Mouse (Mus musculus): ENCODE results near the gene Tepp.

Tepp gene

GRCm38 (mm10) chr8:95331156-95331719 lies 20.9 kb downstream of the Tepp start:
- peak; percentile 73 for DNase-seq (ENCODE audit: low read depth, low spot score)

- peak; percentile 97 for DNase-seq (ENCODE audit: low read depth, low spot score)
Observed at GRCm38 (mm10) chr8:95331720-95332436, 21.5 kb downstream of the Tepp start, which contains the start of the genes Zfp319 and Usb1. TSS of gene Zfp319 (minus strand) at chr8:95331950. TSS of gene Usb1 (plus strand) at chr8:95332284.

- DNase-seq (ENCODE audit: low read depth, low spot score): peak; percentile 45
Observed at GRCm38 (mm10) chr8:95332437-95333199, 22.3 kb downstream of the Tepp start.

GRCm38 (mm10) chr8:95335706-95336105 lies 25.3 kb downstream of the Tepp start:
- DNase-seq (ENCODE audit: low read depth, low spot score): no peak

- peak; percentile 65 for DNase-seq (ENCODE audit: low read depth, low spot score)
Observed at GRCm38 (mm10) chr8:95336363-95336762, 26.0 kb downstream of the Tepp start.

GRCm38 (mm10) chr8:95341721-95342120 lies 31.4 kb downstream of the Tepp start:
- DNase-seq (ENCODE audit: low read depth, low spot score): no peak

GRCm38 (mm10) chr8:95344668-95345067 lies 34.3 kb downstream of the Tepp start:
- DNase-seq (ENCODE audit: low read depth, low spot score): no peak

GRCm38 (mm10) chr8:95346643-95347545 lies 36.5 kb downstream of the Tepp start:
- DNase-seq (ENCODE audit: low read depth, low spot score): peak; percentile 87

GRCm38 (mm10) chr8:95348356-95348755 lies 38.0 kb downstream of the Tepp start:
- DNase-seq (ENCODE audit: low read depth, low spot score): no peak

- DNase-seq (ENCODE audit: low read depth, low spot score): no peak
Observed at GRCm38 (mm10) chr8:95348811-95349630, 38.7 kb downstream of the Tepp start.

GRCm38 (mm10) chr8:95351461-95351860 lies 41.1 kb downstream of the Tepp start:
- no peak for DNase-seq (ENCODE audit: low read depth, low spot score)

- no peak for DNase-seq (ENCODE audit: low read depth, low spot score)
Observed at GRCm38 (mm10) chr8:95352151-95352870, 41.9 kb downstream of the Tepp start, which contains the start of gene Mmp15. TSS of gene Mmp15 (plus strand) at chr8:95352268.

GRCm38 (mm10) chr8:95352871-95353866 lies 42.8 kb downstream of the Tepp start:
- no peak for DNase-seq (ENCODE audit: low read depth, low spot score)

- no peak for DNase-seq (ENCODE audit: low read depth, low spot score)
Observed at GRCm38 (mm10) chr8:95354606-95355005, 44.2 kb downstream of the Tepp start.

- no peak for DNase-seq (ENCODE audit: low read depth, low spot score)
Observed at GRCm38 (mm10) chr8:95358550-95359411, 48.4 kb downstream of the Tepp start.

- DNase-seq (ENCODE audit: low read depth, low spot score): no peak
Observed at GRCm38 (mm10) chr8:95360181-95361015, 50.0 kb downstream of the Tepp start.

GRCm38 (mm10) chr8:95361016-95361341 lies 50.6 kb downstream of the Tepp start:
- no peak for DNase-seq (ENCODE audit: low read depth, low spot score)
